Mouse (Mus musculus) limb, embryonic 14.5 days (tissue): ENCODE results near the gene Ablim1. TPM values are rescaled to one million over a fixed set of nuclear protein-coding genes. Genes with fewer than 3 reads are reported as not detected.

ENCODE experiments used
- ATAC-seq: fragments of 200-750 bp; cut with Nextera tagmentation; 2 replicates; pipeline ENCODE4 v1.8.0; 2017; ENCODE audit warnings: low read depth, moderate number of reproducible peaks, moderate TSS enrichment; ENCODE audit not compliant: low FRiP score
- DNase-seq: peaks from one replicate; pipeline ENCODE4 v3.0.0-alpha.2; 2015; ENCODE audit warnings: low spot score
- H3K27ac ChIP-seq: fragments of 300-500 bp; sonication (generic); replicated peaks from 2 replicates; pipeline ENCODE4 v1.5.1; 2014; ENCODE audit warnings: low read depth, mild to moderate bottlenecking, low read length, moderate library complexity, mixed read lengths
- H3K27me3 ChIP-seq: fragments of 300-500 bp; sonication (generic); 2 replicates; pipeline ENCODE4 v1.6.1; 2014; ENCODE audit warnings: low read length, mixed read lengths; ENCODE audit not compliant: control insufficient read depth, insufficient read depth
- H3K36me3 ChIP-seq: fragments of 300-500 bp; sonication (generic); 2 replicates; pipeline ENCODE4 v1.6.1; 2014; ENCODE audit warnings: mild to moderate bottlenecking, low read length, moderate library complexity, mixed read lengths; ENCODE audit not compliant: control insufficient read depth, insufficient read depth
- H3K4me1 ChIP-seq: fragments of 300-500 bp; sonication (generic); 2 replicates; pipeline ENCODE4 v1.6.1; 2014; ENCODE audit warnings: antibody characterized with exemption, low read length, mixed read lengths; ENCODE audit not compliant: control insufficient read depth, insufficient read depth
- H3K4me2 ChIP-seq: fragments of 300-500 bp; sonication (generic); replicated peaks from 2 replicates; pipeline ENCODE4 v1.6.1; 2014; ENCODE audit warnings: low read depth, mild to moderate bottlenecking, low read length, moderate library complexity; ENCODE audit not compliant: severe bottlenecking
- H3K4me3 ChIP-seq: fragments of 300-500 bp; sonication (generic); replicated peaks from 2 replicates; pipeline ENCODE4 v1.5.1; 2014; ENCODE audit warnings: low read length
- H3K9ac ChIP-seq: fragments of 300-500 bp; sonication (generic); 2 replicates; pipeline ENCODE4 v1.6.1; 2014; ENCODE audit warnings: mild to moderate bottlenecking, low read depth, low read length, moderate library complexity; ENCODE audit not compliant: severe bottlenecking
- H3K9me3 ChIP-seq: fragments of 300-500 bp; sonication (generic); 2 replicates; pipeline ENCODE4 v1.6.1; 2016; ENCODE audit warnings: low read length; ENCODE audit not compliant: control insufficient read depth
- POLR2A ChIP-seq: fragments of 200-500 bp; IDR thresholded peaks from 2 replicates; pipeline ENCODE4 v1.8.0; 2012; ENCODE audit warnings: inconsistent platforms, mild to moderate bottlenecking, moderate library complexity, borderline replicate concordance; ENCODE audit not compliant: insufficient read depth, insufficient read length; ENCODE audit errors: extremely low read depth
- WGBS: fragments of 180-500 bp; shearing (Covaris S2); extraction: QIAGEN DNeasy Blood & Tissue Kit; methylation state at CpG from one replicate; pipeline ENCODE4 v1.1.7; 2014; 5-methylcytosine and 5-hydroxymethylcytosine counted together
- polyA plus RNA-seq, 2 experiments: library from polyadenylated mRNA; depleted of rRNA in 1 of 2; stranded (reverse) in 1 of 2; unstranded in 1 of 2; fragments of >200 nt; fragmentation: Nextera tagmentation in 1 of 2; extraction: Ambion mirVana in 1 of 2; gene quantifications; 2 replicates each; pipeline versions ENCODE4 v1.2.1 to v1.2.3; 2012 to 2014

The Ablim1 gene
- polyA plus RNA-seq, 2 experiments = 30.6 to 76.9 TPM

- TF ChIP-seq POLR2A = no peak
- Histone ChIP-seq H3K4me1 (peaks cover 18% of the 10 kb centered on the region), H3K4me2 (no peak overlapping the region), H3K9ac (no peak overlapping the region), H3K27me3 (no peaks in the 10 kb centered on the region), H3K9me3 (no peaks in the 10 kb centered on the region), H3K36me3 (no peaks in the 10 kb centered on the region), H3K27ac (no peak overlapping the region), H3K4me3 (no peak overlapping the region)
- ATAC-seq (0 out of 2 replicates have a peak, but pooled peaks have one; percentile 26), DNase-seq (no peak)
- 73% methylated on average over 7 of the region's 7 CpGs for WGBS
These were observed 153.6 kb downstream of the Ablim1 start for GRCm38 (mm10) chr19:57161010-57161660.

GRCm38 (mm10) chr19:57157731-57158343, 156.9 kb downstream of the Ablim1 start:
- Histone ChIP-seq H3K4me1 (peaks cover 24% of the 10 kb centered on the region), H3K36me3 (no peaks in the 10 kb centered on the region), H3K27me3 (no peaks in the 10 kb centered on the region), H3K9me3 (no peaks in the 10 kb centered on the region), H3K4me3 (no peak overlapping the region), H3K9ac (no peak overlapping the region), H3K4me2 (no peak overlapping the region), H3K27ac (no peak overlapping the region; the same call in 1 of the 2 replicates)
- no peak for DNase-seq
- no peak for ATAC-seq
- no peak for TF ChIP-seq POLR2A
- WGBS = 66% methylated on average over 20 of the region's 20 CpGs

DNA sequence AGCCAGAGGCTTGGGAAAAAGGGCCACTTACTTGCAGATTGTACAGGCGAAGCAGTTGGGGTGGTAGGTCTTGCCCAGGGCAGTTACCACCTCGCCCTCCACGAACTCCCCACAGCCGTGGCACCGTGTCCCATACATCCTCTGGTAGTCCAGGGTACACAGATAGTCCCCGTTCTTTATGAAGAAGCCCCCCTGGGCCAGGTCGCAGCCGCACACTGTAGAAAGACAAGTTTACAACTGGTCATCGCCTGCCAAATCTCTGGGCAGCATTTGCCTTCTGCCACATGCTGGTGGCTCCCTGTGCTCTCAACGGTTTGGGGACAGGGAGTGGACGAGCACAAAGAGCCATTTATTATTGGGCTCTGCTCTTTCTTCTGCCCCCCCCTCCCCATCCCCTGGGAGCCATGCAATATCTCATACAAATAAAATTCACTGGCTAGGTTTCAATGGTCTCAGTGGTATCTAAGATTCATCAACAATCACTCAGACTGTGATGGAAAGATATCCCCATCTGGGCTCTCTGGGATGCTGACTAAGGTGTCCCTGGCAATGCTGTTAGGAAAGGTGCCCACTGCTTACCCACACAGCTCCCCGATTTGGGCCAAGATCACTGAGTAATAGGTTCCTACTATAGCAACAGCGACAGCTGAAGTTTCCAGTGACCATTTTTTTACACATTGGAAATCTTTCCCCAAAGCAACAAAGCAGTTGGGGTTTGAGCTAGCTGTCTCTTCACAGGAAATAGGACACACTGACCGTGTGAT, 159.4 kb downstream of the Ablim1 start:
- WGBS = 80% methylated on average over 14 of the region's 14 CpGs
- no peak for TF ChIP-seq POLR2A
- H3K4me1 ChIP-seq = peaks cover 26% of the 10 kb centered on the region
- H3K9ac ChIP-seq = no peak overlapping the region
- H3K9me3 ChIP-seq = no peaks in the 10 kb centered on the region
- H3K4me2 ChIP-seq = no peak overlapping the region
- no peaks in the 10 kb centered on the region for H3K36me3 ChIP-seq
- no peak overlapping the region for H3K4me3 ChIP-seq
- no peaks in the 10 kb centered on the region for H3K27me3 ChIP-seq
- ATAC-seq = no peak
- no peak overlapping the region for H3K27ac ChIP-seq
- no peak for DNase-seq

DNA sequence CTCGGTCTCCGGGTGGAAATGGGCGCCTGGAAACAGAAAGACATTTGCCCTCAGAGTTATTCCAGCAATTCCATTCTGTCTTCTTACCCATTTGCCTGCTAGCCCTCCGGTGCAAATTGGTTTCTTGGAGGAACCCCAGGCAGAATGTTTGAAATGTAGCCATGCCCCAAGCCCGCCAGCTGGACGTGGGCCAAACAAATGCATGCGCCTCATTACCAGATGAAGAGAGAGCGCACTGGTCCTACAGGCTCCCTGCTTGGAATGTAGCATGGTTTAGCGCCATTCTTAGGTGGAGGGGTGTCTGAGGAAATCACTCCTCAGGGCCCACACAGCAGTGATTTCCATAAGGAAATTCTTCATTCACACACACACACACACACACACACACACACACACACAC, 162.4 kb downstream of the Ablim1 start:
- Histone ChIP-seq H3K36me3 (no peaks in the 10 kb centered on the region), H3K27me3 (no peaks in the 10 kb centered on the region), H3K27ac (no peak overlapping the region), H3K4me2 (peak overlapping the region; percentile 13; the same call in 1 of the 2 replicates), H3K4me3 (no peak overlapping the region), H3K9me3 (no peaks in the 10 kb centered on the region), H3K9ac (no peak overlapping the region), H3K4me1 (peaks cover 32% of the 10 kb centered on the region)
- WGBS = 14% methylated on average over 9 of the region's 9 CpGs
- TF ChIP-seq POLR2A = no peak
- ATAC-seq (peak; percentile 68; the same call in 1 of the 2 replicates), DNase-seq (peak; percentile 81)

DNA sequence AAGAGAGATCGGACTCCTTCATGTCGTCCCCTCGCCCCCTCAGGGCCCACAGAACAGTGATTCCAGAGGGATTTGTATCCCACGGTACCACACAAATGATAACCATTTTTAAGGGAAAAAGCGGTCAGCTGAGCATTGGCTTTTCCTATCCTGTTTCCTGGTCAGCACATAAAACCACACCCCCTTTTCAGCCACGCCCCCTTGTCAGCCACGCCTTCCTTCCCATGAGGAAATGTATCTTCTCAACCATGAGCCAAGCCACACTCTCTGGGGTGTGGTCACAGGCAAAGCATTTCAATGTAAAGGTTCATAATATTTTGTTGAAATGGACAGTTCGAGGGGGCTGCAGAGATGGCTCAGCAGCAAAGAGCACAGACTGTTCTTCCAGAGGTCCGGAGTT, 163.2 kb downstream of the Ablim1 start:
- 78% methylated on average over 8 of the region's 9 CpGs for WGBS
- DNase-seq (no peak), ATAC-seq (no peak)
- Histone ChIP-seq H3K9me3 (no peaks in the 10 kb centered on the region), H3K27me3 (no peaks in the 10 kb centered on the region), H3K4me3 (no peak overlapping the region), H3K36me3 (no peaks in the 10 kb centered on the region), H3K9ac (no peak overlapping the region), H3K4me1 (peaks cover 40% of the 10 kb centered on the region), H3K4me2 (no peak overlapping the region), H3K27ac (no peak overlapping the region)
- no peak for TF ChIP-seq POLR2A
